Mouse (Mus musculus) MEL (cell line): ENCODE data around the gene Adgre5.

ENCODE experiments used
- CTCF ChIP-seq, 3 experiments: IDR thresholded peaks in 2 of 3; conservative IDR thresholded peaks in 1 of 3; 2 replicates each; pipeline ENCODE4 v1.5.1; 2011 to 2012; ENCODE audit warnings: low read length in 3 of 3, low read depth in 2 of 3, mild to moderate bottlenecking in 2 of 3, improper control_type of control experiment in 1 of 3, inconsistent platforms in 1 of 3, mixed read lengths in 1 of 3, moderate library complexity in 1 of 3; ENCODE audit not compliant: control insufficient read depth in 1 of 3, insufficient read depth in 1 of 3, poor library complexity in 1 of 3, severe bottlenecking in 1 of 3
- TAL1 ChIP-seq: IDR thresholded peaks from 2 replicates; pipeline ENCODE4 v1.6.1; 2012; ENCODE audit warnings: mild to moderate bottlenecking, inconsistent platforms, low read length, moderate library complexity, mixed read lengths
- USF1 ChIP-seq: IDR thresholded peaks from 2 replicates; pipeline ENCODE4 v1.6.1; 2014; ENCODE audit warnings: low read depth, mild to moderate bottlenecking, inconsistent platforms, low read length, improper control_type of control experiment, moderate library complexity
- ZC3H11A ChIP-seq: IDR thresholded peaks from 2 replicates; pipeline ENCODE4 v1.6.1; 2012; ENCODE audit warnings: low read depth, mild to moderate bottlenecking, inconsistent platforms, low read length, improper control_type of control experiment

GRCm38 (mm10) chr8:83697374-83698220 is 43.5 kb downstream of the Adgre5 start:
- TF ChIP-seq CTCF (IDR thresholded peaks at IDR 0.05 in 2 of 3, conservative IDR thresholded peaks at IDR 0.05 in 1 of 3; ENCODE audit: control insufficient read depth in 1 of 3, insufficient read depth in 1 of 3, low read depth in 2 of 3, low read length in 3 of 3, poor library complexity in 1 of 3, severe bottlenecking in 1 of 3): no peak
- TF ChIP-seq USF1: no peak
- no peak for TF ChIP-seq TAL1
- no peak for TF ChIP-seq ZC3H11A
